Comparison of ENCODE assay signal across 8 mouse cellular contexts in genomic region chr15:82353745-82354113, GRCm38 (mm10). TPM values are rescaled to one million over a fixed set of nuclear protein-coding genes. Genes with fewer than 3 reads are reported as not detected.
DNase-seq lines count a peak whose midpoint lies in the region; ATAC-seq and TF ChIP-seq lines count a peak whose summit lies in the region.

No protein-coding gene starts in this region.

- no peaks in the 10 kb centered on the region for H3K9me3 ChIP-seq in liver, embryonic 12.5 days (replicated peaks)
- H3K9me3 ChIP-seq in stomach, postnatal 0 days (ENCODE audit: control insufficient read depth, low read length) = no peaks in the 10 kb centered on the region

- peak; percentile 24; the same call in 1 of the 2 replicates for ATAC-seq in cerebellum, adult (ENCODE audit: insufficient number of reproducible peaks, low FRiP score, low TSS enrichment)
- ATAC-seq in liver, embryonic 12.5 days = peak; percentile 16
- no peak for ATAC-seq in stomach, postnatal 0 days (ENCODE audit: low FRiP score, low TSS enrichment)

- DNase-seq in cerebellum, postnatal 14 days = no peak
- DNase-seq in spleen, adult 2 months (ENCODE audit: low read depth in 1 of 2, low spot score in 2 of 2) = no peak
- DNase-seq in spleen, postnatal 36 days (ENCODE audit: low spot score in 2 of 2) = no peak
- no peak for DNase-seq in stomach, postnatal 0 days (ENCODE audit: low spot score)
- no peak for DNase-seq in MN1 (ENCODE audit: low spot score)
- DNase-seq in cerebellum, adult 11-12 months = no peak

- TF ChIP-seq CTCF in spleen, adult 2 months (IDR thresholded peaks at IDR 0.05; ENCODE audit: extremely low read depth, insufficient read depth, insufficient read length, insufficient replicate concordance) = no peak
- no peak for TF ChIP-seq CTCF in stomach, postnatal 0 days (IDR thresholded peaks at IDR 0.05; ENCODE audit: low read depth)

- no peak for TF ChIP-seq POLR2A in spleen, adult 2 months (IDR thresholded peaks at IDR 0.05; ENCODE audit: low read depth, low read length)

- H3K36me3 ChIP-seq in spleen, adult 2 months (ENCODE audit: control insufficient read depth, insufficient read depth, low read length) = peaks cover 12% of the 10 kb centered on the region
- H3K36me3 ChIP-seq in liver, embryonic 12.5 days = peaks cover 28% of the 10 kb centered on the region
- peaks cover 11% of the 10 kb centered on the region for H3K36me3 ChIP-seq in stomach, postnatal 0 days (ENCODE audit: control insufficient read depth, insufficient read depth, low read length)

- peak overlapping the region; percentile 99 for H3K9ac ChIP-seq in liver, embryonic 12.5 days
- peak overlapping the region; percentile 98 for H3K9ac ChIP-seq in stomach, postnatal 0 days (ENCODE audit: low read length)

- peak overlapping the region; percentile 85 for H3K4me3 ChIP-seq in spleen, adult 2 months (ENCODE audit: extremely low read depth, insufficient read depth, insufficient read length)
- H3K4me3 ChIP-seq in liver, embryonic 12.5 days = peak overlapping the region; percentile 96
- peak overlapping the region; percentile 96 for H3K4me3 ChIP-seq in stomach, postnatal 0 days (ENCODE audit: low read depth, low read length)

- H3K27me3 ChIP-seq in spleen, adult 2 months (ENCODE audit: control insufficient read depth, insufficient read depth, low read length) = no peaks in the 10 kb centered on the region
- H3K27me3 ChIP-seq in liver, embryonic 12.5 days (replicated peaks) = no peaks in the 10 kb centered on the region
- H3K27me3 ChIP-seq in stomach, postnatal 0 days (ENCODE audit: control insufficient read depth, insufficient read depth, low read length) = no peaks in the 10 kb centered on the region

- H3K4me1 ChIP-seq in spleen, adult 2 months (ENCODE audit: control insufficient read depth, insufficient read depth, insufficient read length) = peaks cover 6% of the 10 kb centered on the region; the same call in 1 of the 2 replicates
- peaks cover 58% of the 10 kb centered on the region for H3K4me1 ChIP-seq in liver, embryonic 12.5 days
- H3K4me1 ChIP-seq in stomach, postnatal 0 days (replicated peaks; ENCODE audit: control insufficient read depth, insufficient read depth) = no peaks in the 10 kb centered on the region

- peak overlapping the region; percentile 71 for H3K27ac ChIP-seq in spleen, adult 2 months (ENCODE audit: insufficient read depth, low read length)
- H3K27ac ChIP-seq in liver, embryonic 12.5 days = peak overlapping the region; percentile 94
- peak overlapping the region; percentile 89 for H3K27ac ChIP-seq in stomach, postnatal 0 days (replicated peaks)

- peak overlapping the region; percentile 84 for H3K4me2 ChIP-seq in liver, embryonic 12.5 days
- H3K4me2 ChIP-seq in stomach, postnatal 0 days (replicated peaks; ENCODE audit: low read depth) = peak overlapping the region; percentile 81

- TF ChIP-seq EP300 in stomach, postnatal 0 days (optimal IDR thresholded peaks at IDR 0.05) = no peak

- WGBS in spleen, adult 2 months = under 1% methylated on average over 23 of the region's 23 CpGs
- under 1% methylated on average over 23 of the region's 23 CpGs for WGBS in liver, embryonic 12.5 days (ENCODE audit: insufficient replicate concordance)
- WGBS in stomach, postnatal 0 days = under 1% methylated on average over 23 of the region's 23 CpGs

RNA-seq across cellular contexts. Expression of gene Ndufa6, which starts 0.4 kb away (rescaled TPM):
- 95.8 and 162 TPM in 2 replicates for polyA plus RNA-seq in spleen, adult 2 months (2012; rRNA removed)
- polyA plus RNA-seq in liver, embryonic 12.5 days (2016; fragmentation: Nextera tagmentation; extraction: Ambion mirVana) = 368 and 383 TPM in 2 replicates
- 514 and 516 TPM in 2 replicates for polyA plus RNA-seq in stomach, postnatal 0 days (2015; fragmentation: Nextera tagmentation; extraction: Ambion mirVana)

RNA-seq across cellular contexts. Expression of gene Smdt1, which starts 15.0 kb away (rescaled TPM):
- 106 and 148 TPM in 2 replicates for polyA plus RNA-seq in spleen, adult 2 months (2012; rRNA removed)
- polyA plus RNA-seq in liver, embryonic 12.5 days (2016; fragmentation: Nextera tagmentation; extraction: Ambion mirVana) = 193 and 196 TPM in 2 replicates
- polyA plus RNA-seq in stomach, postnatal 0 days (2015; fragmentation: Nextera tagmentation; extraction: Ambion mirVana) = 286 and 296 TPM in 2 replicates

RNA-seq across cellular contexts. Expression of gene Pheta2, which starts 15.0 kb away (rescaled TPM):
- 5.1 and 5.5 TPM in 2 replicates for polyA plus RNA-seq in spleen, adult 2 months (2012; rRNA removed)
- polyA plus RNA-seq in liver, embryonic 12.5 days (2016; fragmentation: Nextera tagmentation; extraction: Ambion mirVana) = 39.1 and 42.8 TPM in 2 replicates
- 6.2 and 6.3 TPM in 2 replicates for polyA plus RNA-seq in stomach, postnatal 0 days (2015; fragmentation: Nextera tagmentation; extraction: Ambion mirVana)

RNA-seq across cellular contexts. Expression of gene Naga, which starts 15.0 kb away (rescaled TPM):
- polyA plus RNA-seq in spleen, adult 2 months (2012; rRNA removed) = 121 and 123 TPM in 2 replicates
- polyA plus RNA-seq in liver, embryonic 12.5 days (2016; fragmentation: Nextera tagmentation; extraction: Ambion mirVana) = 36.5 and 40.8 TPM in 2 replicates
- polyA plus RNA-seq in stomach, postnatal 0 days (2015; fragmentation: Nextera tagmentation; extraction: Ambion mirVana) = 83.1 and 88.9 TPM in 2 replicates

RNA-seq across cellular contexts. Expression of gene Cyp2d22, which starts 26.3 kb away (rescaled TPM):
- 11.3 and 12.0 TPM in 2 replicates for polyA plus RNA-seq in spleen, adult 2 months (2012; rRNA removed)
- polyA plus RNA-seq in liver, embryonic 12.5 days (2016; fragmentation: Nextera tagmentation; extraction: Ambion mirVana) = 8.0 and 8.1 TPM in 2 replicates
- 5.5 TPM in 2 replicates for polyA plus RNA-seq in stomach, postnatal 0 days (2015; fragmentation: Nextera tagmentation; extraction: Ambion mirVana)
